Mouse (Mus musculus) heart, embryonic 11.5 days (tissue): Measurements from ENCODE around the gene Col19a1. TPM values are rescaled to one million over a fixed set of nuclear protein-coding genes. Genes with fewer than 3 reads are reported as not detected.

Source experiments
- ATAC-seq: fragments of 200-750 bp; cut with Nextera tagmentation; replicated peaks from 2 replicates; pipeline ENCODE4 v1.8.0; 2017; ENCODE audit warnings: moderate library complexity; ENCODE audit not compliant: insufficient number of reproducible peaks, low FRiP score, low TSS enrichment
- H3K27ac ChIP-seq: fragments of 300-500 bp; sonication (generic); 2 replicates; pipeline ENCODE4 v1.5.1; 2014; ENCODE audit warnings: mild to moderate bottlenecking, low read depth, low read length
- H3K27me3 ChIP-seq: fragments of 300-500 bp; sonication (generic); 2 replicates; pipeline ENCODE4 v1.6.1; 2014; ENCODE audit warnings: mild to moderate bottlenecking, low read length, mixed read lengths; ENCODE audit not compliant: control insufficient read depth, insufficient read depth
- H3K36me3 ChIP-seq: fragments of 300-500 bp; sonication (generic); 2 replicates; pipeline ENCODE4 v1.6.1; 2014; ENCODE audit warnings: mild to moderate bottlenecking, low read length, moderate library complexity, mixed read lengths; ENCODE audit not compliant: control insufficient read depth, insufficient read depth
- H3K4me1 ChIP-seq: fragments of 300-500 bp; sonication (generic); 2 replicates; pipeline ENCODE4 v1.6.1; 2014; ENCODE audit warnings: low read length; ENCODE audit not compliant: control insufficient read depth, insufficient read depth
- H3K4me2 ChIP-seq: fragments of 300-500 bp; sonication (generic); 2 replicates; pipeline ENCODE4 v1.6.1; 2014; ENCODE audit warnings: mild to moderate bottlenecking, moderate library complexity
- H3K4me3 ChIP-seq: fragments of 300-500 bp; sonication (generic); 2 replicates; pipeline ENCODE4 v1.5.1; 2014; ENCODE audit warnings: low read depth, low read length
- H3K9ac ChIP-seq: fragments of 300-500 bp; sonication (generic); 2 replicates; pipeline ENCODE4 v1.6.1; 2014; ENCODE audit warnings: mild to moderate bottlenecking, low read depth, low read length, moderate library complexity
- H3K9me3 ChIP-seq: fragments of 300-500 bp; sonication (generic); replicated peaks from 2 replicates; pipeline ENCODE4 v1.6.1; 2016; ENCODE audit warnings: low read length; ENCODE audit not compliant: control insufficient read depth
- WGBS: fragments of 180-500 bp; shearing (Covaris S2); extraction: QIAGEN DNeasy Blood & Tissue Kit; methylation state at CpG from one replicate; pipeline ENCODE4 v1.1.7; 2014; ENCODE audit not compliant: insufficient replicate concordance; 5-methylcytosine and 5-hydroxymethylcytosine counted together
- polyA plus RNA-seq: library from polyadenylated mRNA; unstranded; fragments of >200 nt; fragmentation: Nextera tagmentation; extraction: Ambion mirVana; gene quantifications from 2 replicates; pipeline ENCODE4 v1.2.1, GENCODE M21; 2014

The Col19a1 gene
- polyA plus RNA-seq, 1 experiment from 2014 or later = 0.06 TPM

- Histone ChIP-seq H3K27me3 (no peaks in the 10 kb centered on the region), H3K9ac (no peak overlapping the region), H3K4me3 (no peak overlapping the region), H3K36me3 (no peaks in the 10 kb centered on the region), H3K27ac (no peak overlapping the region), H3K9me3 (no peaks in the 10 kb centered on the region), H3K4me2 (no peak overlapping the region), H3K4me1 (no peaks in the 10 kb centered on the region)
- 63% methylated on average over 7 of the region's 7 CpGs for WGBS
- no peak for ATAC-seq
These were observed 222.5 kb downstream of the Col19a1 start for GRCm38 (mm10) chr1:24364775-24365174.

GRCm38 (mm10) chr1:24361990-24362635 is 225.2 kb downstream of the Col19a1 start:
- H3K4me3 ChIP-seq = no peak overlapping the region
- no peaks in the 10 kb centered on the region for H3K36me3 ChIP-seq
- H3K27me3 ChIP-seq = no peaks in the 10 kb centered on the region
- H3K4me2 ChIP-seq = no peak overlapping the region
- no peaks in the 10 kb centered on the region for H3K9me3 ChIP-seq
- H3K4me1 ChIP-seq = no peaks in the 10 kb centered on the region
- WGBS = 84% methylated on average over 13 of the region's 13 CpGs
- no peak overlapping the region for H3K9ac ChIP-seq
- no peak for ATAC-seq
- H3K27ac ChIP-seq = no peak overlapping the region

GRCm38 (mm10) chr1:24349462-24350217 is 237.6 kb downstream of the Col19a1 start:
- Histone ChIP-seq H3K4me1 (no peaks in the 10 kb centered on the region), H3K9ac (no peak overlapping the region), H3K4me3 (no peak overlapping the region), H3K27me3 (no peaks in the 10 kb centered on the region), H3K9me3 (no peaks in the 10 kb centered on the region), H3K36me3 (no peaks in the 10 kb centered on the region), H3K4me2 (no peak overlapping the region), H3K27ac (no peak overlapping the region)
- ATAC-seq = no peak
- WGBS = 78% methylated on average over 13 of the region's 13 CpGs

- no peak overlapping the region for H3K4me2 ChIP-seq
- WGBS = 73% methylated on average over 5 of the region's 5 CpGs
- ATAC-seq = no peak
- H3K4me3 ChIP-seq = no peak overlapping the region
- H3K27me3 ChIP-seq = no peaks in the 10 kb centered on the region
- H3K36me3 ChIP-seq = no peaks in the 10 kb centered on the region
- no peaks in the 10 kb centered on the region for H3K4me1 ChIP-seq
- no peak overlapping the region for H3K27ac ChIP-seq
- no peak overlapping the region for H3K9ac ChIP-seq
- no peaks in the 10 kb centered on the region for H3K9me3 ChIP-seq
These were observed 239.6 kb downstream of the Col19a1 start for GRCm38 (mm10) chr1:24347621-24348160.

- H3K4me2 ChIP-seq = no peak overlapping the region
These were observed 249.6 kb downstream of the Col19a1 start for GRCm38 (mm10) chr1:24337556-24338275.

GRCm38 (mm10) chr1:24336051-24336450 is 251.2 kb downstream of the Col19a1 start:
- H3K9ac ChIP-seq = no peak overlapping the region
- 81% methylated on average over 3 of the region's 3 CpGs for WGBS
- H3K4me3 ChIP-seq = no peak overlapping the region
- H3K27ac ChIP-seq = no peak overlapping the region
- no peaks in the 10 kb centered on the region for H3K9me3 ChIP-seq
- ATAC-seq = no peak
- H3K36me3 ChIP-seq = no peaks in the 10 kb centered on the region
- no peaks in the 10 kb centered on the region for H3K27me3 ChIP-seq
- H3K4me1 ChIP-seq = no peaks in the 10 kb centered on the region
- H3K4me2 ChIP-seq = no peak overlapping the region

More at GRCm38 (mm10) chr1:24337556-24338275, 249.6 kb downstream of the Col19a1 start:
- Histone ChIP-seq H3K36me3 (no peaks in the 10 kb centered on the region), H3K9ac (no peak overlapping the region), H3K4me3 (no peak overlapping the region), H3K27me3 (no peaks in the 10 kb centered on the region), H3K27ac (no peak overlapping the region), H3K4me1 (no peaks in the 10 kb centered on the region), H3K9me3 (no peaks in the 10 kb centered on the region)
- WGBS = 74% methylated on average over 10 of the region's 10 CpGs
- ATAC-seq = no peak

- no peak overlapping the region for H3K4me3 ChIP-seq
- no peak overlapping the region for H3K4me2 ChIP-seq
- no peaks in the 10 kb centered on the region for H3K4me1 ChIP-seq
- 80% methylated on average over 6 of the region's 6 CpGs for WGBS
- ATAC-seq = no peak
- no peaks in the 10 kb centered on the region for H3K36me3 ChIP-seq
- H3K9ac ChIP-seq = no peak overlapping the region
- no peak overlapping the region for H3K27ac ChIP-seq
- H3K9me3 ChIP-seq = no peaks in the 10 kb centered on the region
- no peaks in the 10 kb centered on the region for H3K27me3 ChIP-seq
These were observed 270.2 kb downstream of the Col19a1 start for GRCm38 (mm10) chr1:24316961-24317589.

- no peak overlapping the region for H3K9ac ChIP-seq
- no peak overlapping the region for H3K4me2 ChIP-seq
- no peak for ATAC-seq
- H3K27me3 ChIP-seq = no peaks in the 10 kb centered on the region
- H3K36me3 ChIP-seq = no peaks in the 10 kb centered on the region
- H3K4me1 ChIP-seq = no peaks in the 10 kb centered on the region
- WGBS = 70% methylated on average over 3 of the region's 3 CpGs
- H3K27ac ChIP-seq = no peak overlapping the region
- no peaks in the 10 kb centered on the region for H3K9me3 ChIP-seq
- no peak overlapping the region for H3K4me3 ChIP-seq
These were observed 270.8 kb downstream of the Col19a1 start for GRCm38 (mm10) chr1:24316490-24316889.
